ENCODE assay signal across 8 mouse cellular contexts in the genomic region with DNA sequence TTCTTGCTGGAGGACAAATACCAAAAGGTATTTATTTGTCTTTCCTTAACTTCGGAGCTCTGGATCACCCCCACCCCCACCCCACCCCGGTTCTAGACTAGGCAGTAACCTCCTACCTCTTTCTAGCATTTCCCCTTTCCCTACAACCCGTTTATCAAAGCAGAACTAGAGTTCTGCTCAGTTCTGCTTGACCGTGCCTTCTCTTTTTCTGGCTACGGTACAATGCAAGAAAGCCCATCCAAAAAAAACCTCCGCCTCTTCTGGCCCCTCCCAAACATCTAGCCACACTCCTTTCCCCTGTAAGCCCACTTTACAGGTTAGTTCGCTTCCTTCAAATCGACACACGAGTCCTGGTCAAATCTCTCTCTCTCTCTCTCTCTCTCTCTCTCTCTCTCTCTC. TPM values are rescaled to one million over a fixed set of nuclear protein-coding genes. Genes with fewer than 3 reads are reported as not detected.
A peak's percentile ranks its signal among the peaks of the same experiment; 100 is the strongest.
DNase-seq lines count a peak whose midpoint lies in the region; ATAC-seq and TF ChIP-seq lines count a peak whose summit lies in the region.

No protein-coding gene starts in this region.

- H3K27ac ChIP-seq in kidney, postnatal 0 days: no peak overlapping the region
- H3K27ac ChIP-seq in embryonic facial prominence, embryonic 13.5 days: no peak overlapping the region
- H3K27ac ChIP-seq in limb, embryonic 11.5 days (replicated peaks; ENCODE audit: low read depth, low read length): no peak overlapping the region
- no peak overlapping the region for H3K27ac ChIP-seq in neural tube, embryonic 12.5 days

- 9% methylated on average over 9 of the region's 9 CpGs for whole genome bisulfite sequencing in kidney, postnatal 0 days
- WGBS in embryonic facial prominence, embryonic 13.5 days: 17% methylated on average over 9 of the region's 9 CpGs
- WGBS in limb, embryonic 11.5 days: 10% methylated on average over 9 of the region's 9 CpGs
- WGBS in neural tube, embryonic 12.5 days: 19% methylated on average over 9 of the region's 9 CpGs

- peaks cover 12% of the 10 kb centered on the region for H3K27me3 ChIP-seq in kidney, postnatal 0 days (ENCODE audit: insufficient read depth, low read length)
- H3K27me3 ChIP-seq in embryonic facial prominence, embryonic 13.5 days: peaks cover 83% of the 10 kb centered on the region
- peaks cover 52% of the 10 kb centered on the region for H3K27me3 ChIP-seq in limb, embryonic 11.5 days (ENCODE audit: control insufficient read depth, insufficient read depth, low read length)
- H3K27me3 ChIP-seq in neural tube, embryonic 12.5 days (replicated peaks): peaks cover 93% of the 10 kb centered on the region

- H3K9ac ChIP-seq in kidney, postnatal 0 days (ENCODE audit: low read depth, low read length): peak overlapping the region; percentile 24; the same call in 1 of the 2 replicates
- peak overlapping the region; percentile 64 for H3K9ac ChIP-seq in embryonic facial prominence, embryonic 13.5 days
- H3K9ac ChIP-seq in limb, embryonic 11.5 days (ENCODE audit: low read length): peak overlapping the region; percentile 40; the same call in 1 of the 2 replicates
- H3K9ac ChIP-seq in neural tube, embryonic 12.5 days: 0 out of 2 replicates have a peak overlapping the region, but pooled peaks have one; percentile 8

- no peak for DNase-seq in kidney, postnatal 0 days (ENCODE audit: low spot score)
- no peak for DNase-seq in kidney, postnatal 10 days
- DNase-seq in limb, embryonic 11.5 days (ENCODE audit: low spot score): no peak
- DNase-seq in left cerebral cortex, postnatal 14 days (ENCODE audit: low spot score in 2 of 2): no peak
- DNase-seq in frontal cortex, postnatal 36 days (ENCODE audit: low spot score in 2 of 2): no peak

- ATAC-seq in kidney, postnatal 0 days (replicated peaks; ENCODE audit: low FRiP score, low read depth): no peak
- no peak for ATAC-seq in embryonic facial prominence, embryonic 13.5 days (ENCODE audit: insufficient number of reproducible peaks, insufficient read depth, low FRiP score, low TSS enrichment, low read depth)
- no peak for ATAC-seq in limb, embryonic 11.5 days (ENCODE audit: insufficient number of reproducible peaks, low FRiP score, low TSS enrichment, low read depth)
- ATAC-seq in neural tube, embryonic 12.5 days (ENCODE audit: low FRiP score, low read depth): no peak
- ATAC-seq in CD4-positive, CD25-positive, alpha-beta regulatory T cell, adult 4 months: no peak

- TF ChIP-seq CTCF in kidney, postnatal 0 days (IDR thresholded peaks at IDR 0.05; ENCODE audit: low read depth): no peak

- no peaks in the 10 kb centered on the region for H3K36me3 ChIP-seq in kidney, postnatal 0 days (ENCODE audit: insufficient read depth, low read length)
- H3K36me3 ChIP-seq in embryonic facial prominence, embryonic 13.5 days: peaks cover 4% of the 10 kb centered on the region; the same call in 1 of the 2 replicates
- no peaks in the 10 kb centered on the region for H3K36me3 ChIP-seq in limb, embryonic 11.5 days (ENCODE audit: control insufficient read depth, insufficient read depth, low read length)
- H3K36me3 ChIP-seq in neural tube, embryonic 12.5 days: peaks cover 72% of the 10 kb centered on the region

- peaks cover 15% of the 10 kb centered on the region; the same call in 1 of the 2 replicates for H3K4me1 ChIP-seq in kidney, postnatal 0 days (replicated peaks; ENCODE audit: insufficient read depth, low read length)
- peaks cover 29% of the 10 kb centered on the region for H3K4me1 ChIP-seq in embryonic facial prominence, embryonic 13.5 days
- H3K4me1 ChIP-seq in limb, embryonic 11.5 days (ENCODE audit: control insufficient read depth, insufficient read depth, low read length): peaks cover 14% of the 10 kb centered on the region
- H3K4me1 ChIP-seq in neural tube, embryonic 12.5 days: peaks cover 19% of the 10 kb centered on the region

- H3K4me3 ChIP-seq in kidney, postnatal 0 days (replicated peaks; ENCODE audit: low read depth, low read length): peak overlapping the region; percentile 34
- H3K4me3 ChIP-seq in embryonic facial prominence, embryonic 13.5 days: peak overlapping the region; percentile 47
- H3K4me3 ChIP-seq in limb, embryonic 11.5 days (ENCODE audit: low read depth, low read length): peak overlapping the region; percentile 35
- peak overlapping the region; percentile 25 for H3K4me3 ChIP-seq in neural tube, embryonic 12.5 days

- H3K9me3 ChIP-seq in kidney, postnatal 0 days (replicated peaks; ENCODE audit: low read length): no peaks in the 10 kb centered on the region
- no peaks in the 10 kb centered on the region for H3K9me3 ChIP-seq in embryonic facial prominence, embryonic 13.5 days
- H3K9me3 ChIP-seq in limb, embryonic 11.5 days (ENCODE audit: control insufficient read depth, low read length): no peaks in the 10 kb centered on the region
- no peaks in the 10 kb centered on the region for H3K9me3 ChIP-seq in neural tube, embryonic 12.5 days

- H3K4me2 ChIP-seq in kidney, postnatal 0 days (ENCODE audit: low read length): peak overlapping the region; percentile 68
- H3K4me2 ChIP-seq in embryonic facial prominence, embryonic 13.5 days: peak overlapping the region; percentile 74
- H3K4me2 ChIP-seq in limb, embryonic 11.5 days (ENCODE audit: low read depth, severe bottlenecking): peak overlapping the region; percentile 84
- peak overlapping the region; percentile 57 for H3K4me2 ChIP-seq in neural tube, embryonic 12.5 days (replicated peaks)

- intact Hi-C loops in left cerebral cortex, postnatal 14 days (cut with DNase I): no loop called here

RNA-seq across cellular contexts. Expression of gene Dnase2a, which starts 5.1 kb away (rescaled TPM):
- 12.3 and 13.2 TPM in 2 replicates for polyA plus RNA-seq in kidney, postnatal 0 days (2015; fragmentation: Nextera tagmentation; extraction: Ambion mirVana)
- polyA plus RNA-seq in embryonic facial prominence, embryonic 13.5 days (2015; fragmentation: Nextera tagmentation; extraction: Ambion mirVana): 15.9 and 22.7 TPM in 2 replicates
- polyA plus RNA-seq in limb, embryonic 11.5 days (2014; fragmentation: Nextera tagmentation; extraction: Ambion mirVana): 8.2 and 8.6 TPM in 2 replicates
- polyA plus RNA-seq in neural tube, embryonic 12.5 days (2016; fragmentation: Nextera tagmentation; extraction: Ambion mirVana): 5.2 and 6.5 TPM in 2 replicates
- polyA plus RNA-seq in CD4-positive, CD25-positive, alpha-beta regulatory T cell, adult 4 months (2017; shearing (Covaris generic)): 10 to 100 TPM; 25.7 to 29.7 TPM
- total RNA-seq in left cerebral cortex, postnatal 14 days (2021): 1 to 10 TPM; 2.9 TPM

RNA-seq across cellular contexts. Expression of gene Klf1, which starts 11.8 kb away (rescaled TPM):
- 1.1 and 1.8 TPM in 2 replicates for polyA plus RNA-seq in kidney, postnatal 0 days (2015; fragmentation: Nextera tagmentation; extraction: Ambion mirVana)
- polyA plus RNA-seq in embryonic facial prominence, embryonic 13.5 days (2015; fragmentation: Nextera tagmentation; extraction: Ambion mirVana): 1.8 and 5.6 TPM in 2 replicates
- polyA plus RNA-seq in limb, embryonic 11.5 days (2014; fragmentation: Nextera tagmentation; extraction: Ambion mirVana): 9.1 and 11.0 TPM in 2 replicates
- 3.4 and 4.0 TPM in 2 replicates for polyA plus RNA-seq in neural tube, embryonic 12.5 days (2016; fragmentation: Nextera tagmentation; extraction: Ambion mirVana)
- polyA plus RNA-seq in CD4-positive, CD25-positive, alpha-beta regulatory T cell, adult 4 months (2017; shearing (Covaris generic)): under 1 TPM in 1 of 2 experiments, not detected in 1; 0.22 TPM
- not detected for total RNA-seq in left cerebral cortex, postnatal 14 days (2021)

RNA-seq across cellular contexts. Expression of gene Gcdh, which starts 19.8 kb away (rescaled TPM):
- polyA plus RNA-seq in kidney, postnatal 0 days (2015; fragmentation: Nextera tagmentation; extraction: Ambion mirVana): 59.2 and 67.6 TPM in 2 replicates
- polyA plus RNA-seq in embryonic facial prominence, embryonic 13.5 days (2015; fragmentation: Nextera tagmentation; extraction: Ambion mirVana): 39.1 and 40.6 TPM in 2 replicates
- 42.1 and 43.3 TPM in 2 replicates for polyA plus RNA-seq in limb, embryonic 11.5 days (2014; fragmentation: Nextera tagmentation; extraction: Ambion mirVana)
- 32.1 and 37.0 TPM in 2 replicates for polyA plus RNA-seq in neural tube, embryonic 12.5 days (2016; fragmentation: Nextera tagmentation; extraction: Ambion mirVana)
- polyA plus RNA-seq in CD4-positive, CD25-positive, alpha-beta regulatory T cell, adult 4 months (2017; shearing (Covaris generic)): 10 to 100 TPM; 21.5 to 32.7 TPM
- total RNA-seq in left cerebral cortex, postnatal 14 days (2021): 10 to 100 TPM; 36.5 to 38.9 TPM

RNA-seq across cellular contexts. Expression of gene Mast1, which starts 23.7 kb away (rescaled TPM):
- polyA plus RNA-seq in kidney, postnatal 0 days (2015; fragmentation: Nextera tagmentation; extraction: Ambion mirVana): 0.04 and 0.08 TPM in 2 replicates
- 1.4 and 1.6 TPM in 2 replicates for polyA plus RNA-seq in embryonic facial prominence, embryonic 13.5 days (2015; fragmentation: Nextera tagmentation; extraction: Ambion mirVana)
- polyA plus RNA-seq in limb, embryonic 11.5 days (2014; fragmentation: Nextera tagmentation; extraction: Ambion mirVana): 0.17 and 0.71 TPM in 2 replicates
- 43.0 and 44.9 TPM in 2 replicates for polyA plus RNA-seq in neural tube, embryonic 12.5 days (2016; fragmentation: Nextera tagmentation; extraction: Ambion mirVana)
- polyA plus RNA-seq in CD4-positive, CD25-positive, alpha-beta regulatory T cell, adult 4 months (2017; shearing (Covaris generic)): 1 to 10 TPM; 1.2 to 1.3 TPM
- 100 to 1,000 TPM; 139 to 146 TPM for total RNA-seq in left cerebral cortex, postnatal 14 days (2021)

RNA-seq across cellular contexts. Expression of gene Rtbdn, which starts 33.3 kb away (rescaled TPM):
- 0.09 TPM in 1 of 2 replicates, not detected in the other for polyA plus RNA-seq in kidney, postnatal 0 days (2015; fragmentation: Nextera tagmentation; extraction: Ambion mirVana)
- 0.36 and 0.39 TPM in 2 replicates for polyA plus RNA-seq in embryonic facial prominence, embryonic 13.5 days (2015; fragmentation: Nextera tagmentation; extraction: Ambion mirVana)
- 0.16 TPM in 1 of 2 replicates, not detected in the other for polyA plus RNA-seq in limb, embryonic 11.5 days (2014; fragmentation: Nextera tagmentation; extraction: Ambion mirVana)
- 0.93 and 1.1 TPM in 2 replicates for polyA plus RNA-seq in neural tube, embryonic 12.5 days (2016; fragmentation: Nextera tagmentation; extraction: Ambion mirVana)
- not detected for polyA plus RNA-seq in CD4-positive, CD25-positive, alpha-beta regulatory T cell, adult 4 months (2017; shearing (Covaris generic))
- 1 to 10 TPM; 1.6 to 2.1 TPM for total RNA-seq in left cerebral cortex, postnatal 14 days (2021)

Comparison
In these comparisons a context has a peak if more than half of its experiments do, and no peak if none do; other contexts are left out.
1. H3K9ac ChIP-seq: peak in every context shown above with its lines; median percentile 64 in embryonic facial prominence, embryonic 13.5 days; 40 in limb, embryonic 11.5 days; 24 in kidney, postnatal 0 days; 8 in neural tube, embryonic 12.5 days.